Mouse (Mus musculus) thymus, adult 18-20 months (tissue): ENCODE data around the gene Ubc.

Experiments used
- DNase-seq, 2 experiments: peaks; one replicate each; pipeline ENCODE4 v3.0.0; 2022; ENCODE audit warnings: mixed read lengths in 2 of 2

Gene Ubc

GRCm38 (mm10) chr5:125382673-125383558 lies 7.1 kb downstream of the Ubc start:
- DNase-seq, result no peak

GRCm38 (mm10) chr5:125381954-125382672 lies 7.9 kb downstream of the Ubc start:
- no peak for DNase-seq

- no peak for DNase-seq
These were observed 11.1 kb downstream of the Ubc start for GRCm38 (mm10) chr5:125378919-125379318.

GRCm38 (mm10) chr5:125377214-125377613 lies 12.8 kb downstream of the Ubc start:
- peak; percentile 55 to 62 for DNase-seq

- DNase-seq, result no peak
These were observed 14.1 kb downstream of the Ubc start for GRCm38 (mm10) chr5:125375871-125376270.

- DNase-seq, result no peak
These were observed 18.0 kb downstream of the Ubc start for GRCm38 (mm10) chr5:125372027-125372426.

GRCm38 (mm10) chr5:125370950-125371693 lies 18.9 kb downstream of the Ubc start:
- no peak for DNase-seq

GRCm38 (mm10) chr5:125368568-125368967 lies 21.4 kb downstream of the Ubc start:
- DNase-seq, result peak in 1 of 2 experiments; percentile 33

GRCm38 (mm10) chr5:125368156-125368555 lies 21.8 kb downstream of the Ubc start:
- DNase-seq, result no peak

GRCm38 (mm10) chr5:125364851-125365429 lies 25.1 kb downstream of the Ubc start:
- no peak for DNase-seq

- DNase-seq, result no peak
These were observed 26.1 kb downstream of the Ubc start for GRCm38 (mm10) chr5:125363894-125364293.

GRCm38 (mm10) chr5:125360981-125361510 lies 29.0 kb downstream of the Ubc start:
- DNase-seq, result no peak

- no peak for DNase-seq
These were observed 29.4 kb downstream of the Ubc start for GRCm38 (mm10) chr5:125360566-125360965.

GRCm38 (mm10) chr5:125358270-125358608 lies 31.8 kb downstream of the Ubc start:
- no peak for DNase-seq

GRCm38 (mm10) chr5:125357543-125358269 lies 32.3 kb downstream of the Ubc start:
- no peak for DNase-seq

GRCm38 (mm10) chr5:125355650-125356049 lies 34.4 kb downstream of the Ubc start:
- DNase-seq, result no peak

GRCm38 (mm10) chr5:125354885-125355492 lies 35.0 kb downstream of the Ubc start:
- DNase-seq, result no peak

- DNase-seq, result no peak
These were observed 37.2 kb downstream of the Ubc start for GRCm38 (mm10) chr5:125352781-125353294.

- no peak for DNase-seq
These were observed 38.1 kb downstream of the Ubc start for GRCm38 (mm10) chr5:125351939-125352338.

GRCm38 (mm10) chr5:125351057-125351456 lies 38.9 kb downstream of the Ubc start:
- DNase-seq, result no peak

GRCm38 (mm10) chr5:125349391-125349790 lies 40.6 kb downstream of the Ubc start:
- no peak for DNase-seq
